Mouse (Mus musculus): Measurements from ENCODE around the gene Gm21103. TPM values are rescaled to one million over a fixed set of nuclear protein-coding genes. Genes with fewer than 3 reads are reported as not detected.
"Not testable (repeated sequence)": the region's sequence is repeated elsewhere in the genome, so short reads cannot be mapped to it uniquely, and the experiment has no call there.

Gene Gm21103
- not detected for total RNA-seq (2021)
- long read RNA-seq, experiment 1 = 0 reads
- long read RNA-seq, experiment 2 = 0 reads

GRCm38 (mm10) chr14:6304743-6305142 is at the start of gene Gm21103:
TSS of gene Gm21103 (minus strand) at chr14:6304843.
- DNase-seq (ENCODE audit: low spot score) = not testable (repeated sequence)

DNA sequence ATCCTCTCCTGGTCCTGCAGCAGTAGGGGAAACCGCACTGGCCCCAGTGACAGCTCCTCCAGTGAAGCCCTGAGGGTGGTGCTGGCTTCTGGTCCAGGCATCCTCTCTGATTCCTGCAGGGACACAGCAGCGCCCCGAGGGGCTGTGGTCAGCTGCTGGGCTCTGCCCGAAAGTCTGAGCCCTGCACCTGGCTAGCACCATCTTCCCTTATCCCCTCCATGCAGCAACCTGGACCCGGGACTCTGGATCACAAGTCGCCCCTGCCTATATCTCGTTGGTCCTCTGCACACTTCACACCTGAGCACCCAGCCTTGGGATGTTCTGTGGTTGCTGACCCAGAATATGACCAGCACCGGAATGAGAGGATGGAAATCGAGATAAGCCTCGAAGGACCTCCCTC is 38.9 kb upstream of the Gm21103 start, which contains the start of gene Gm3618:
Gene Gm3618 (minus strand): TSS at position 101 of the 400 bp plus-strand sequence.
- not testable (repeated sequence) for DNase-seq (ENCODE audit: low spot score)

- peak; percentile 26 for DNase-seq (ENCODE audit: low spot score)
Observed at GRCm38 (mm10) chr14:6286931-6287715, 17.5 kb downstream of the Gm21103 start, which contains the start of gene Gm3411. TSS of gene Gm3411 (minus strand) at chr14:6287250.

Other genes with a start within 250 kb of the Gm21103 start
- not detected for gene Gm6337, start 246.6 kb downstream of the Gm21103 start, total RNA-seq (2021)
- gene Gm8206, start 210.9 kb downstream of the Gm21103 start, total RNA-seq (2021) = not detected
- gene Gm3468, start 196.2 kb downstream of the Gm21103 start, total RNA-seq (2021) = not detected
- not detected for gene Gm3476, start 179.0 kb downstream of the Gm21103 start, total RNA-seq (2021)
- not detected for gene Gm21560, start 85.6 kb downstream of the Gm21103 start, total RNA-seq (2021)
- gene Gm3411, start 17.6 kb downstream of the Gm21103 start, total RNA-seq (2021) = not detected
- not detected for gene Gm3618, start 38.8 kb upstream of the Gm21103 start, total RNA-seq (2021)
- gene Gm16440, start 85.5 kb upstream of the Gm21103 start, total RNA-seq (2021) = not detected
- gene Gm3591, start 107.6 kb upstream of the Gm21103 start, total RNA-seq (2021) = not detected
- not detected for gene Gm3594, start 139.8 kb upstream of the Gm21103 start, total RNA-seq (2021)
- not detected for gene Gm8356, start 232.4 kb upstream of the Gm21103 start, total RNA-seq (2021)

Measured in gastrocnemius, adult 18-20 months (tissue).